Mouse (Mus musculus) G1E (cell line): ENCODE measurements around the gene Frmd5. TPM values are rescaled to one million over a fixed set of nuclear protein-coding genes. Genes with fewer than 3 reads are reported as not detected.
A peak's percentile ranks its signal among the peaks of the same experiment; 100 is the strongest.

ENCODE experiments used
- ATAC-seq: 2 replicates; pipeline ENCODE4 v1.8.0; 2016; ENCODE audit warnings: mild to moderate bottlenecking; ENCODE audit not compliant: insufficient number of reproducible peaks, poor library complexity, low FRiP score, severe bottlenecking; ENCODE audit errors: extremely low read depth
- DNase-seq: peaks from one replicate; pipeline ENCODE4 v3.0.0; 2012; ENCODE audit warnings: low spot score
- H3K27me3 ChIP-seq: 2 replicates; pipeline ENCODE4 v1.6.1; 2012; ENCODE audit warnings: mild to moderate bottlenecking, low read length, inconsistent platforms; ENCODE audit not compliant: insufficient read depth
- H3K36me3 ChIP-seq: replicated peaks from 2 replicates; pipeline ENCODE3; 2012; ENCODE audit warnings: mild to moderate bottlenecking, inconsistent platforms
- H3K4me1 ChIP-seq: 2 replicates; pipeline ENCODE4 v1.6.1; 2012; ENCODE audit warnings: low read depth, low read length, inconsistent platforms, mixed read lengths; ENCODE audit not compliant: insufficient read depth
- H3K4me3 ChIP-seq: 2 replicates; pipeline ENCODE4 v1.5.1; 2012; ENCODE audit warnings: low read depth, mild to moderate bottlenecking, inconsistent platforms, low read length, moderate library complexity, mixed read lengths
- H3K9me3 ChIP-seq: replicated peaks from 2 replicates; pipeline ENCODE4 v1.6.1; 2012; ENCODE audit warnings: inconsistent platforms
- CTCF ChIP-seq: IDR thresholded peaks from 2 replicates; pipeline ENCODE4 v1.5.1; 2012; ENCODE audit warnings: low read depth, low read length, inconsistent platforms, mixed read lengths
- GATA1 ChIP-seq: IDR thresholded peaks from 2 replicates; pipeline ENCODE4 v1.6.1; 2012; ENCODE audit warnings: borderline replicate concordance, low read length, inconsistent platforms, mixed read lengths
- GATA2 ChIP-seq: IDR thresholded peaks from 2 replicates; pipeline ENCODE4 v1.6.1; 2012; ENCODE audit warnings: low read depth, low read length, inconsistent platforms, borderline replicate concordance
- POLR2AphosphoS5 ChIP-seq: IDR thresholded peaks from 2 replicates; pipeline ENCODE4 v1.6.1; 2012; ENCODE audit warnings: low read depth, low read length, inconsistent platforms; ENCODE audit not compliant: insufficient replicate concordance
- TAL1 ChIP-seq: conservative IDR thresholded peaks from 2 replicates; pipeline ENCODE4 v1.6.1; 2012; ENCODE audit warnings: low read depth, low read length, inconsistent platforms, mixed read lengths
- polyA plus RNA-seq: library from polyadenylated mRNA; stranded (reverse); fragments of >175 nt; gene quantifications from 2 replicates; pipeline ENCODE4 v1.2.3, GENCODE M21; 2012
- total RNA-seq, 2 experiments: library from RNA; stranded (forward) in 1 of 2; stranded (reverse) in 1 of 2; fragments of 200-1000 nt in 1 of 2; fragments of >200 nt in 1 of 2; fragmentation: Nextera tagmentation in 1 of 2; gene quantifications; 2 replicates each; pipeline ENCODE4 v1.2.3; 2014 to 2017

Gene Frmd5
- total and polyA plus RNA-seq, 3 experiments, result 12.8 to 79.4 (median 20.6) TPM

GRCm38 (mm10) chr2:121660461-121661159 is 146.3 kb downstream of the Frmd5 start:
- TF ChIP-seq GATA1 (no peak), POLR2AphosphoS5 (no peak), CTCF (no peak), GATA2 (no peak), TAL1 (no peak)
- H3K27me3 ChIP-seq, result no peaks in the 10 kb centered on the region
- ATAC-seq (no peak), DNase-seq (no peak)
- H3K36me3 ChIP-seq, result no peaks in the 10 kb centered on the region
- H3K4me3 ChIP-seq, result no peak overlapping the region
- peaks cover 32% of the 10 kb centered on the region for H3K4me1 ChIP-seq
- no peaks in the 10 kb centered on the region for H3K9me3 ChIP-seq

- TF ChIP-seq GATA2, result no peak
- TF ChIP-seq CTCF, result no peak
- TF ChIP-seq POLR2AphosphoS5, result no peak
- no peak for TF ChIP-seq GATA1
- no peak for TF ChIP-seq TAL1
- no peaks in the 10 kb centered on the region for H3K36me3 ChIP-seq
- DNase-seq (no peak), ATAC-seq (no peak)
- H3K4me3 ChIP-seq, result no peak overlapping the region
- no peaks in the 10 kb centered on the region for H3K27me3 ChIP-seq
- no peaks in the 10 kb centered on the region for H3K9me3 ChIP-seq
- H3K4me1 ChIP-seq, result peaks cover 31% of the 10 kb centered on the region
Measured at GRCm38 (mm10) chr2:121659350-121659749, 147.5 kb downstream of the Frmd5 start.

GRCm38 (mm10) chr2:121658123-121658767 is 148.6 kb downstream of the Frmd5 start:
- DNase-seq (no peak), ATAC-seq (peak; percentile 34)
- no peaks in the 10 kb centered on the region for H3K36me3 ChIP-seq
- no peaks in the 10 kb centered on the region for H3K9me3 ChIP-seq
- peaks cover 29% of the 10 kb centered on the region for H3K4me1 ChIP-seq
- TF ChIP-seq CTCF, result no peak
- TF ChIP-seq TAL1, result peak; percentile 54; the same call in 1 of the 2 replicates
- H3K4me3 ChIP-seq, result no peak overlapping the region
- no peaks in the 10 kb centered on the region for H3K27me3 ChIP-seq

- H3K27me3 ChIP-seq, result no peaks in the 10 kb centered on the region
- H3K4me3 ChIP-seq, result no peak overlapping the region
- no peak for TF ChIP-seq GATA2
- no peak for TF ChIP-seq CTCF
- no peak for TF ChIP-seq POLR2AphosphoS5
- no peak for TF ChIP-seq TAL1
- no peak for TF ChIP-seq GATA1
- ATAC-seq, result no peak
- H3K4me1 ChIP-seq, result peaks cover 29% of the 10 kb centered on the region
- no peaks in the 10 kb centered on the region for H3K9me3 ChIP-seq
- no peak for DNase-seq
- no peaks in the 10 kb centered on the region for H3K36me3 ChIP-seq
Measured at GRCm38 (mm10) chr2:121655966-121656365, 150.9 kb downstream of the Frmd5 start.

GRCm38 (mm10) chr2:121655106-121655505 is 151.8 kb downstream of the Frmd5 start:
- TF ChIP-seq TAL1 (no peak), GATA1 (no peak), CTCF (no peak), POLR2AphosphoS5 (no peak), GATA2 (no peak)
- DNase-seq (no peak), ATAC-seq (no peak)
- H3K9me3 ChIP-seq, result no peaks in the 10 kb centered on the region
- H3K4me1 ChIP-seq, result peaks cover 25% of the 10 kb centered on the region
- no peaks in the 10 kb centered on the region for H3K36me3 ChIP-seq
- no peak overlapping the region for H3K4me3 ChIP-seq
- no peaks in the 10 kb centered on the region for H3K27me3 ChIP-seq

GRCm38 (mm10) chr2:121646528-121646927 is 160.4 kb downstream of the Frmd5 start:
- ATAC-seq (no peak), DNase-seq (no peak)
- no peaks in the 10 kb centered on the region for H3K9me3 ChIP-seq
- H3K4me3 ChIP-seq, result no peak overlapping the region
- peaks cover 2% of the 10 kb centered on the region; the same call in 1 of the 2 replicates for H3K4me1 ChIP-seq
- TF ChIP-seq TAL1, result no peak
- no peak for TF ChIP-seq GATA1
- no peak for TF ChIP-seq CTCF
- no peak for TF ChIP-seq POLR2AphosphoS5
- TF ChIP-seq GATA2, result no peak
- no peaks in the 10 kb centered on the region for H3K36me3 ChIP-seq
- no peaks in the 10 kb centered on the region for H3K27me3 ChIP-seq
